Mouse (Mus musculus): Measurements from ENCODE around the gene Gm8909.
A peak's percentile ranks its signal among the peaks of the same experiment; 100 is the strongest.
"Not testable (repeated sequence)": the region's sequence is repeated elsewhere in the genome, so short reads cannot be mapped to it uniquely, and the experiment has no call there.

The Gm8909 gene

DNA sequence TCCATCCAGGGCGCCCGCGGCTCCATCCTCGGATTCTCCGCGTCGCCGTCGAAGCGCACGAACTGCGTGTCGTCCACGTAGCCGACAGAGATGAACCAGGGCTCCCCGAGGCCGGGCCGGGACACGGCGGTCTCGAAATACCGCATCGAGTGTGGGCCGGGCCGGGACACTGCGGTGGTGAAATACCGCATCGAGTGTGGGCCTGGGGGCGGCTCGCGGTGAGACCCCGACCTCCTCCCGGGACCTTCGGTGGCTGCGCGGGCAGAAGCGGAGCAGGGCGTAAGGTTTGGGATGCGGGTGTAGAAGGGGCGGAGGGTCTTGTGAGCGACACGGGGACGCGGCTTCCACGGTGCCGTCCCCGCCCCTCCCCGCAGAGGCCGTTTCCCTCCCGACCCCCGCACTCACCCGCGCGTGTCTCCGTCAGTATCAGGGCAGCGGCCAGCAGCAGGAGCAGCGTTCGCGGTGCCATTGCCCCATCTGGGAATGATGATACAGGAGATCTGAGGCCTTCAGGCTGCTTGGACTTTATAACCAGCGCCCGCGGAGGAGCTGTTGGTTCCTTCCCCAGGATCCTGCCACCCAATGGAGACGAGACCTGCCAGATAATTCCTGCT, at the start of gene Gm8909:
Gm8909 (minus strand) TSS at position 499 of the 614 bp plus-strand sequence.
- DNase-seq (ENCODE audit: low read depth) = no peak

DNA sequence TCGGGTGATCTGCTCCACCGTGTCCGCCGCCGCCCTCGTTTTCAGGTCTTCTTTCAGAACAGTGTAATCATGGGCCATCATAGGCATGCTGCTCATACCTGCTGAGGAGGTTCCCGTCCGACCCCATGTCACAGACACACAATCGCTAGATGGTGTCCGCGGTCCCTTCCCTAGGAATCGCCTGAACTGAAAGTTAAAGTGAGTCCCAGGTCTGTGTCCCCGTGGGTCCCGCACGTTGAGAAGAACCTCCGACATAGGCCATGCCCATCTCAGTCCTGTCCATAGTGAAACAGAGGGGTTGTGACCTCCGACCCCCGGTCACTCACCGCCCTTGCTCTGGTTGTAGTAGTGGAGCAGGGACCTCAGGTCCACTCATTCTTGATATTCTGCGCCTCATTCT, 47.2 kb upstream of the Gm8909 start:
- DNase-seq (ENCODE audit: low read depth) = no peak

DNA sequence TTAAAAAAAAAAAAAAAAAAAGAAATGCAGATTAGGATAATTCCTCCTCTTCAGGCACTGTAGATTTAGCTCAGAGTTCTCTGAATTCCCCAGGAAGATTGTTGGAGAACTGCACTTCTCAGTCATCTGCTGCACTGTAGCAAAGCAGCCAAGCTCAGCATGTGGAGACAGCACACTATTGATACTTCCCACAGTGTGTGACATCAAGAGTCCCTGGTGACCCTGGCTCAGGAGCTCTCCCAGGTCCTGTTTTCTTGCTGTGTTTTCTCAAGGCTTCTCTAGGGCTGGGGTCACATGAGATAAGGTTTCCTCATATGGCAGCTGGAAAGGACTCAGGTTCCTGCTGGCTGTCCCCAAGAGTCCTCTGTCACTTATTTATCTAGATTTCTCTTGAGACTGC, 38.5 kb upstream of the Gm8909 start:
- no peak for DNase-seq (ENCODE audit: low read depth)

- no peak for DNase-seq (ENCODE audit: low read depth)
Measured at GRCm38 (mm10) chr17:36205862-36206261, 37.5 kb upstream of the Gm8909 start.

GRCm38 (mm10) chr17:36205456-36205855, 37.1 kb upstream of the Gm8909 start:
- no peak for DNase-seq (ENCODE audit: low read depth)

GRCm38 (mm10) chr17:36201851-36202250, 33.5 kb upstream of the Gm8909 start:
- DNase-seq (ENCODE audit: low read depth) = no peak

- DNase-seq (ENCODE audit: low read depth) = no peak
Measured at GRCm38 (mm10) chr17:36198317-36198716, 30.0 kb upstream of the Gm8909 start.

GRCm38 (mm10) chr17:36194471-36194870, 26.1 kb upstream of the Gm8909 start:
- no peak for DNase-seq (ENCODE audit: low read depth)

DNA sequence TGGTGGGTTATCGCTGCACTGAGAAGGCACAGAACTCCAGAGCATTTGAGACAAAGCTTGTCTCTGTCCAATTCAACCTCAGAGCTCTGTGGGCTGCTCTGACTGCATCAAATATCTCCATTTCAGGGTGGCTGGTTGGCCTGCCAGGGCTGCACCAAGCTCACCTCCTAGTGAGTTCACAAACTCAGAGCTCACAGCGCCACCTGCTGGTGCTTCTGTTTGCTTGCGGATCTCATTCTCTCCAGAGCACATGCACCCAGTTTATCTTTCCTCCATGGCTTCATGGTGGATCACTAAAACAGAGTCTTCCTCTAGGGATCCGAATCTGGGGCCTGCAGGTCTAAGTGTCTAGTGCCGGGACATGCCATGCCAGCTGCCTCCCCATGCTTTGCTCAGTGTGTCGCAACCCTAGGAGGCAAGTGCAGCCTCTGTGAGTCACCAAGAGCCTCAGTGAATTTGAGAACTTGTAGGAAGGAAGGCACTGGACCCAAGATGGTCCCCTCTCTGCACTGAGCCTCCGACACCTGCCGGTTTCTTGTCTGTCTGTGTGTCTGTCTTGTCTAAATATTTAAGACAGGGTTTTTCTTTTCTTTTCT, 25.3 kb upstream of the Gm8909 start:
- DNase-seq (ENCODE audit: low read depth) = peak; percentile 46

- no peak for DNase-seq (ENCODE audit: low read depth)
Measured at GRCm38 (mm10) chr17:36192371-36192770, 24.0 kb upstream of the Gm8909 start.

DNA sequence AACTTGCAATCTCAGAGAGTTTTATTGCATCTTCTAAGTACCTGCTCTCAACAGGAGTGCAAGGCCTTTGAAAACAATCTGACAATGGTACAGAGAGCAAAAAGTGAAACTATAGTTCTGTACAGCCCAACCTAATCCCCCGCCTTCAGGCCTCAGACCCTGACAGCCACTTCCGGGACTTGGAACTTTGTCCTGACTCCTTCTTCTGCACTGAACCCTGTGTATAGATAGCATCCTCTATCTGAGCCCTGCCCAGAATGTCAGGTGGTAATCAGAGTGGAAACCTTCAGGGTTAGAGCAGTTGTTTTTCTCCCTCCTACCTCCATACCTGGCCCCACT, 21.8 kb upstream of the Gm8909 start, which contains the start of gene H2-T3:
H2-T3 (minus strand) TSS at position 119 of the 339 bp plus-strand sequence.
- no peak for DNase-seq (ENCODE audit: low read depth)

DNA sequence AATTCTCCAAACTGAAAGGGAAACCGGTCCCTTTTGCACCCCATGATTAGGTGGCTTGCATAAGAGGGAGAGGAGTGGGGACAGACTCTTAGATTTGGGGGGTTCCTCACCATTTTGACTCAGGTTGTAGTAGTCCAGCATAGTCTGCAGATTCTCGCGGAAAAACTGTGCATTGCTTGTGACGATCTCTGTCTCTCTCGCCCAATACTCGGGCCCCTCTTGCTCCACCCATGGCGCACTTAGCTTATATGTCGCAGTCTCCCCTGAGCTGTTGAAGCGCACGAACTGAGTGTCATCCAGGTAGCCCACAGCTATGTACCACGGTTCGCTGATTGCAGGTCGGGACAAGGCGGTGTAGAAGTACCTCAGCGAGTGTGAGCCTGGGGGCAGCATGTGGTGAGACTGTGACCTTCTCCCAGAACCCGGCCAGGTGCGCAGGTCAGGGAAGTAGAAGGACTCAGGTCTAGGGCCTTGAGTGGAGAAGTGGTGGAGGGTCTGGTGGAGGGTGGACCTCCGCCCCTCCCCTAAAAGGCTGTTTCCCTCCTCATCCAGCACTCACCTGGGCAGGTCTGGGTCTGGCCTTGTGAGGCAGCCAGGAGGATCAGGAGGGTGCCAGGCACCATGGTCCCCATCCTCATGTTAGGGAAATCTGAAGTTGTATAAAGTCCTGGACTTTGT, 21.3 kb upstream of the Gm8909 start:
- no peak for DNase-seq (ENCODE audit: low read depth)

DNA sequence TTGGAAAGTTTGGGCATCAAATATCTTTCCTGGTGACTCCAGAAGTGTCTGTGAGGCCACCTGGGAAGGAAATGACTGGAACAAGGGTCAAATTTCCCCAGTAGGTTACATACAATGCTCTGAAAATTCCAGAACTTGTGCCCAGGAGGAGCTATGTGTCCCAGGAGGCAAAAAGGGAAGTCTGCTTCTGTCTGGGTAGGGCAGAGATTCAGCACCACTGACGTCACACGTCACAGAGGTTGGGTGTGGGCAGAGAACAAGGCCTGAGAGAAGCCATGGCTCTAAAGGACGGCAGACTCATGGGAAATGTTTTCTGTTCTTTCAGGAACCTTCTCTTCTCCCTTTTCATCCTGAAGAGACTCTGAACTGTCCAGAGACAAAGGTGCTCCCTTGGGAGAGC, 19.2 kb upstream of the Gm8909 start:
- no peak for DNase-seq (ENCODE audit: low read depth)

DNA sequence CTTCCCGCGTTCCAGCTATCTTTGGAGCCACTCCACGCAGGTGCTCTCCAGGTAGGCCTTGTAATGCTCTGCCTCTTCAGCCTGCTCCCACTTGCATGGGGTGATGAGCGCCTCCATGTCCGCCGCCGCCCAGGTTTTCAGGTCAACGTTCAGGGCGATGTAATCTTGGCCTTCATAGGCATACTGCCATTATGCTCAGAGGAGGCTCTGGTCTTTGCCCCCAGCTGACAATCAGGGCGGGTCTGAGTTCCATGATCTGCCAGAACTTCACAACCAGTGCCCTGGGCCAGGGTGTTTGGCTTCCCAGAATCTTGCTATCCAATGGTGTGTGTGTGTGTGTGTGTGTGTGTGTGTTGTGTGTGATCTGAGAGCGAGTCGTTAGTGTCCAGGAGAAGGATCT, 13.9 kb upstream of the Gm8909 start:
- no peak for DNase-seq (ENCODE audit: low read depth)

DNA sequence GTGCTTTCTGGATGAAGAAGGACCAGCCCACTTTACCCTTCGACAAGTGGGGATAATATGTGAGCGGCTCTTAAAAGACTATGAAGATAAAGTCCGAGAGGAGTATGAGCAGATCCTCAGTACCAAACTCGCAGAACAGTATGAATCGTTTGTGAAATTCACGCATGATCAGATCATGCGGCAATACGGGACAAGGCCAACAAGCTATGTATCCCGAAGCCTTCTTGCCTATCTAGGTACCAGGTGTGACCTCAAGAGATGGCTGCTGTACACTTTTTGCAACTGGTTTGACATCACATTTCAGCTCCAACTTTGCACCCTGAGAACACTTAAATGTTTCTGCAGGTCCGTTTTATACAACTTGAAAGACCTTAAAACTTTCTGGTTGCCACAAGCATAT, 11.1 kb upstream of the Gm8909 start:
- not testable (repeated sequence) for DNase-seq (ENCODE audit: low read depth)

DNA sequence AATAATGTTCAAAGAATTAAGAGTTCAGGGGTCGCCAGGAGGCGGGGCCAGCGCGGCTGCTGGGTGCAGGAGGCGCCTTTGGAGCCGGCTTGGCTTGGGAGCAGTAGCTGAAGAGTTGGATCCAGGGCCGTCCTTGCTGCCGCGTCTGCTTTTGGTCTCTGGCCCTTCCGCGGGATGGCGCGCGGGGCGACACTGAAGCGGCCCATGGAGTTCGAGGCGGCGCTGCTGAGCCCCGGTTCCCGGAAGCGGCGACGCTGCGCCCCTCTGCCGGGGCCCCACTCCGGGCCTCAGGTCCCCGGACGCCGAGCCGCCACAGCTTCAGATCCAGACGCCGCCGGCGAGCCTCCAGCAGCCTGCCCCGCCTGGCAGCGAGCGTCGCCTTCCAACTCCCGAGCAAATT, 10.6 kb upstream of the Gm8909 start:
- not testable (repeated sequence) for DNase-seq (ENCODE audit: low read depth)

DNA sequence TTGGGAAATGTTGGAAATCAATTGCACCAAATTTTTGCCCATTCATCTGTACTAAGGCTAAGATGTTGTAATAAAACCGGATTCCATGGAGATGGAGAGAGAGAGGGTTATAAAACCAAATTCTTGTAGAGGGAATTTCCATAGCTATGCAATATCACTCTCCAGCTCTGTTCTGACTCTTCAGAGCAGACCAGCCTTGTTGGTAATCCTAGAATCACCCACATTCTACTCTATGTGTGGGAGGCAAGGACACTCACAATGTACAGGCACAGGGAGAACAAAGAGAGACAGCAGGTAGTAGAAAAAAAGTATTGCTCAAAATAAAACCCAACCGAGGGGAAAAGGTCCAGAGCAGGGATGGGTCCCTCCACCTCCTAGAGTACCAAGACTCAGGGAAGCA, 7.8 kb upstream of the Gm8909 start:
- DNase-seq (ENCODE audit: low read depth) = not testable (repeated sequence)

GRCm38 (mm10) chr17:36170287-36170814, 2.0 kb upstream of the Gm8909 start:
- no peak for DNase-seq (ENCODE audit: low read depth)

GRCm38 (mm10) chr17:36169753-36170152, 1.4 kb upstream of the Gm8909 start:
- DNase-seq (ENCODE audit: low read depth) = no peak

GRCm38 (mm10) chr17:36169094-36169493, 757 bp upstream of the Gm8909 start:
- not testable (repeated sequence) for DNase-seq (ENCODE audit: low read depth)

DNA sequence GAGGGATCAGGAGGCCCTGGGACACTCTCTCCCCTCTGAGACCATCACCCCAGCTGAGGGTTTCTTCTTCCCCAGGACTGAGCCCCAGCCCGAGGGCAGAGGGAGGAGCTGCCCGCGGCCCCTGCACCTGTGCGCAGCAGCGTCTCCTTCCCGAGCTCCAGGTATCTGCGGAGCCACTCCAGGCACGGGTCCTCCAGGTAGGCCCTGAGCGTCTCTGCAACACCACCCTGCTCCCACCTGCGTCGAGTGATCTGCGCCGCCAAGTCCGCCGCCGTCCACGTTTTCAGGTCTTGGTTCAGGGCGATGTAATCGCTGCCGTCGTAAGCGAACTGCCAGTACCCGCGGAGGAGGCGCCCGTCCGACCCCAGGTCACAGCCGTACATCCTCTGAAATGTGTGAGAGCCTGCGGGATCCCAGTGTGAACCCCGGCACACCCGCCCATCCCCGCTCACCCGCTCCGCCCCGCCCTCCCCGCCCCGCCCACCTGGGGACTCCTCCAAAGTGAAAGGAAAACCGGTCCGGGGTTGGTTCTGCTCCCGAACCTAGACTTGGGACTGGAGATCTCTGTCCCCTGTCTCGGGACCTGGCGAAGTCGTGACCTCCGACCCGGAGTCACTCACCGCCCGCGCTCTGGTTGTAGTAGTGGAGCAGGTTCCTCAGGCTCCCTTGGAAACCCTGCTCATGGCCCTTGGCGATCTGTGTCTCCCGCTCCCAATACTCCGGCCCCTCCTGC, 865 bp downstream of the Gm8909 start:
- DNase-seq (ENCODE audit: low read depth) = no peak

- DNase-seq (ENCODE audit: low read depth) = not testable (repeated sequence)
Measured at GRCm38 (mm10) chr17:36166901-36167300, 1.4 kb downstream of the Gm8909 start.
